11 mouse cellular contexts compared by ENCODE assay signal in genomic region chr12:27248545-27248855, GRCm38 (mm10).
A peak's percentile ranks its signal among the peaks of the same experiment; 100 is the strongest.
DNase-seq lines count a peak whose midpoint lies in the region; ATAC-seq and TF ChIP-seq lines count a peak whose summit lies in the region.
"Had no signal": no experiment of that assay in that cellular context is flagged by ENCODE, and none has a peak within 500 bp of the region (broad histone marks: within the 10 kb centered on the region; RNA-seq: fewer than 3 reads in every experiment).

No protein-coding gene starts in this region.

- 63% methylated on average over 3 of the region's 3 CpGs for WGBS in embryonic facial prominence, embryonic 14.5 days
- 49% methylated on average over 3 of the region's 3 CpGs for WGBS in neural tube, embryonic 12.5 days
- 82% methylated on average over 3 of the region's 3 CpGs for WGBS in limb, embryonic 10.5 days

- H3K9ac ChIP-seq in embryonic facial prominence, embryonic 14.5 days (ENCODE audit: low read depth, low read length) = no peak overlapping the region
- H3K9ac ChIP-seq in neural tube, embryonic 12.5 days = no peak overlapping the region
- H3K9ac ChIP-seq: liver, embryonic 13.5 days had no signal

- H3K4me2 ChIP-seq in embryonic facial prominence, embryonic 14.5 days (ENCODE audit: low read depth, low read length) = no peak overlapping the region
- no peak overlapping the region for H3K4me2 ChIP-seq in neural tube, embryonic 12.5 days (replicated peaks)
- H3K4me2 ChIP-seq: liver, embryonic 13.5 days had no signal

- no peak overlapping the region for H3K4me3 ChIP-seq in embryonic facial prominence, embryonic 14.5 days (ENCODE audit: low read depth, low read length)
- no peak overlapping the region for H3K4me3 ChIP-seq in neural tube, embryonic 12.5 days
- H3K4me3 ChIP-seq in limb, embryonic 10.5 days = no peak overlapping the region
- H3K4me3 ChIP-seq: heart, adult 2 months; liver, embryonic 13.5 days had no signal

- no peak for ATAC-seq in embryonic facial prominence, embryonic 14.5 days (ENCODE audit: low read depth)
- peak; percentile 41; the same call in 1 of the 2 replicates for ATAC-seq in neural tube, embryonic 12.5 days (ENCODE audit: low FRiP score, low read depth)
- no peak for ATAC-seq in CD4-positive, CD25-positive, alpha-beta regulatory T cell, adult 4 months

- DNase-seq in brain, embryonic 14.5 days (ENCODE audit: low read depth) = peak; percentile 93
- DNase-seq in embryonic facial prominence, embryonic 14.5 days (ENCODE audit: low spot score) = peak; percentile 26
- DNase-seq in left cerebral cortex, adult 11 months (ENCODE audit: low spot score) = peak; percentile 5
- DNase-seq in spleen, postnatal 4 days (ENCODE audit: low spot score in 2 of 2) = no peak
- DNase-seq in yolk sac, embryonic 10.5 days (ENCODE audit: low spot score) = no peak
- no peak for DNase-seq in limb, embryonic 10.5 days (ENCODE audit: low spot score)
- DNase-seq: adrenal gland, adult 2 months; heart, adult 2 months; liver, embryonic 13.5 days had no signal

- TF ChIP-seq POLR2A in brain, embryonic 14.5 days (IDR thresholded peaks at IDR 0.05; ENCODE audit: borderline replicate concordance, extremely low read depth, insufficient read depth, insufficient read length, poor library complexity, severe bottlenecking) = no peak

- no peaks in the 10 kb centered on the region for H3K36me3 ChIP-seq in embryonic facial prominence, embryonic 14.5 days (ENCODE audit: control insufficient read depth, insufficient read depth, low read length)
- no peaks in the 10 kb centered on the region for H3K36me3 ChIP-seq in neural tube, embryonic 12.5 days
- no peaks in the 10 kb centered on the region for H3K36me3 ChIP-seq in limb, embryonic 10.5 days
- H3K36me3 ChIP-seq: liver, embryonic 13.5 days had no signal

- no peak overlapping the region for H3K27ac ChIP-seq in embryonic facial prominence, embryonic 14.5 days (replicated peaks; ENCODE audit: low read depth, low read length)
- H3K27ac ChIP-seq in neural tube, embryonic 12.5 days = no peak overlapping the region
- no peak overlapping the region; the same call in 1 of the 2 replicates for H3K27ac ChIP-seq in limb, embryonic 10.5 days
- H3K27ac ChIP-seq: heart, adult 2 months; liver, embryonic 13.5 days had no signal

- no peak for TF ChIP-seq CTCF in brain, embryonic 14.5 days (IDR thresholded peaks at IDR 0.05; ENCODE audit: borderline replicate concordance, extremely low read depth, insufficient read depth, insufficient read length)

- peaks cover 10% of the 10 kb centered on the region for H3K4me1 ChIP-seq in embryonic facial prominence, embryonic 14.5 days (ENCODE audit: control insufficient read depth, insufficient read depth, low read length)
- peaks cover 10% of the 10 kb centered on the region for H3K4me1 ChIP-seq in neural tube, embryonic 12.5 days
- peaks cover 18% of the 10 kb centered on the region for H3K4me1 ChIP-seq in limb, embryonic 10.5 days
- H3K4me1 ChIP-seq: liver, embryonic 13.5 days had no signal

- no peaks in the 10 kb centered on the region for H3K27me3 ChIP-seq in embryonic facial prominence, embryonic 14.5 days (replicated peaks; ENCODE audit: control insufficient read depth, insufficient read depth, low read length)
- H3K27me3 ChIP-seq in neural tube, embryonic 12.5 days (replicated peaks) = no peaks in the 10 kb centered on the region
- H3K27me3 ChIP-seq in limb, embryonic 10.5 days (ENCODE audit: low read depth, poor library complexity, severe bottlenecking) = no peaks in the 10 kb centered on the region
- H3K27me3 ChIP-seq: liver, embryonic 13.5 days had no signal

- no peaks in the 10 kb centered on the region for H3K9me3 ChIP-seq in embryonic facial prominence, embryonic 14.5 days (ENCODE audit: control insufficient read depth, low read length)
- H3K9me3 ChIP-seq in neural tube, embryonic 12.5 days = no peaks in the 10 kb centered on the region
- H3K9me3 ChIP-seq in limb, embryonic 10.5 days (replicated peaks) = no peaks in the 10 kb centered on the region
- H3K9me3 ChIP-seq: liver, embryonic 13.5 days had no signal

Comparison
In these comparisons a context has a peak if more than half of its experiments do, and no peak if none do; other contexts are left out.
1. DNase-seq: peak in brain, embryonic 14.5 days (single experiment), embryonic facial prominence, embryonic 14.5 days (single experiment) and left cerebral cortex, adult 11 months (single experiment); none in spleen, postnatal 4 days (0 of 2), yolk sac, embryonic 10.5 days (single experiment) and limb, embryonic 10.5 days (single experiment).